In the genomic region with DNA sequence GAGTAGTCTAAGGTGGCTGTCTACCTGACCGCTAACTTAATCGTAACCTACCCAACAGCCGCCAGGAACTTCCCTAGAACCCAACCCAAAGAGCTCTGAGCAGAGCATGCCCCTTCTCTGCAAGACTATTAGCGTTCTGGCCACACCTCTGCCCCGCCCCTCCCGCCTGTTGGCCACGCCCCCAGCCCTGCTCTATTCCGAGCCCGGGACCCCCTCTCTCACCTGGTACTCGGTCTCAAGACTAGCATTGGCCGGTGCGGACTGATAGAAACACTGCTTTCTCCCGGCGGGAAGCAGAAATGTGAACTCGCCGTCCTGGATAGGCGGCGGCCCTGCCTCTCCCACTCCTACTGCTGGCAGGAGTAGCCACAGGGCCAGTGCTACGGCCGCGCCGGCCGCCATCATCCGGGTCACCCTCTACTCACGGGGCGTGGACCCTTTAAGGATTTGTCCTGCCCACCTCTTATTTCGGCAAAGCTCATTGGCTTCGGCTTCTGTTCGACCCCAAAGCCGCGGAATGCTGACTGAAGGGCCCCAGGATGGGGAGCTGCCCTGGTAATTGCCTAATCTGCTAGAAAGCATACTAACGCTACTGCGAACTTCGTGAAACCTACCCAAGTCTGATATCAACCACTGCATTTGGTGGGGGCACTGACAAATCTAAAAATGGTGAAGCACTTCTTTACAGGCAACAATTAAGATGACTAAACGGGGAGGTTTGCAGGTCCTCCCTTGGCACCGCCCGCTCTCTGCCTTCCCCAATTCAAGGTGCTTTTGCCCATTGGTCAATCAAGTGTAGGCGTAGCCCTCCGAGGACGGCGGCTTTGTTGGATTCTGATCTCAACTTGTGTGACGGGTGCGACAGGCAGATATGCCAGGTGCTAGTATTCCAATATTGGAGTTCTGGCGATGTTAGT, we compare ENCODE assay signal across 8 mouse cellular contexts. TPM values are rescaled to one million over a fixed set of nuclear protein-coding genes. Genes with fewer than 3 reads are reported as not detected.
DNase-seq lines count a peak whose midpoint lies in the region; ATAC-seq lines count a peak whose summit lies in the region.

A gene (minus strand): TSS at position 481 of the 917 bp plus-strand sequence.

- intact Hi-C loops in gastrocnemius, postnatal 14 days (cut with DNase I; ENCODE audit: low total_unique reads): no loop called here
- intact Hi-C loops in left cerebral cortex, postnatal 10 days (cut with DNase I): no loop called here

- DNase-seq in adrenal gland, adult (ENCODE audit: inconsistent age in 2 of 2, low spot score in 1 of 2): peak; percentile 96 to 99
- peak; percentile 97 for DNase-seq in embryo, embryonic 10.5 days (ENCODE audit: low spot score)
- DNase-seq in gastrocnemius, postnatal 14 days: peak; percentile 93
- DNase-seq in left cerebral cortex, postnatal 10 days (ENCODE audit: extremely low spot score in 1 of 2, low spot score in 2 of 2): peak; percentile 93 to 95
- peak; percentile 94 for DNase-seq in right cerebral cortex, postnatal 25 days
- peak; percentile 92 to 93 for DNase-seq in urinary bladder, postnatal 4 days (ENCODE audit: low spot score in 2 of 2)

- ATAC-seq in inflammation-experienced regulatory T-cells, adult 6 months: peak; percentile 80
- peak; percentile 88 for ATAC-seq in megakaryocyte-erythroid progenitor cell, adult 5-6 weeks (replicated peaks; ENCODE audit: low FRiP score, low TSS enrichment, poor library complexity, severe bottlenecking)

RNA-seq across cellular contexts. Expression of the gene that starts here (rescaled TPM):
- total RNA-seq in gastrocnemius, postnatal 14 days (2021): 10 to 100 TPM; 25.9 to 29.3 TPM
- polyA plus RNA-seq in inflammation-experienced regulatory T-cells, adult 6 months (2017; shearing (Covaris generic)): 1 to 10 TPM; 3.2 to 6.3 (median 5.8) TPM
- total RNA-seq in left cerebral cortex, postnatal 10 days (2021): 10 to 100 TPM; 18.3 to 19.8 TPM
- total RNA-seq in megakaryocyte-erythroid progenitor cell, adult 5-6 weeks (2014; fragmentation: Nextera tagmentation): 17.0 and 26.4 TPM in 2 replicates
- total RNA-seq in megakaryocyte-erythroid progenitor cell, adult 5-6 weeks (2017): 13.5 and 14.6 TPM in 2 replicates

Comparison
In these comparisons a context has a peak if more than half of its experiments do, and no peak if none do; other contexts are left out.
1. Peak in every context shown above with its lines: DNase-seq and ATAC-seq.